Mouse (Mus musculus) lung, postnatal 14 days (tissue): ENCODE measurements around the gene Gpr62.

Experiments
- DNase-seq: peaks from one replicate; pipeline ENCODE4 v3.0.0; 2021

The Gpr62 gene

GRCm38 (mm10) chr9:106454888-106455681 lies 10.7 kb downstream of the Gpr62 start:
- DNase-seq, result no peak

GRCm38 (mm10) chr9:106454071-106454761 lies 11.5 kb downstream of the Gpr62 start:
- DNase-seq, result no peak

- peak; percentile 67 for DNase-seq
Measured at GRCm38 (mm10) chr9:106453271-106454070, 12.3 kb downstream of the Gpr62 start, which contains the start of gene Pcbp4. Pcbp4 (plus strand) TSS chr9:106453291.

GRCm38 (mm10) chr9:106452821-106453220 lies 12.9 kb downstream of the Gpr62 start:
- DNase-seq, result no peak

- DNase-seq, result no peak
Measured at GRCm38 (mm10) chr9:106452351-106452750, 13.4 kb downstream of the Gpr62 start.

DNA sequence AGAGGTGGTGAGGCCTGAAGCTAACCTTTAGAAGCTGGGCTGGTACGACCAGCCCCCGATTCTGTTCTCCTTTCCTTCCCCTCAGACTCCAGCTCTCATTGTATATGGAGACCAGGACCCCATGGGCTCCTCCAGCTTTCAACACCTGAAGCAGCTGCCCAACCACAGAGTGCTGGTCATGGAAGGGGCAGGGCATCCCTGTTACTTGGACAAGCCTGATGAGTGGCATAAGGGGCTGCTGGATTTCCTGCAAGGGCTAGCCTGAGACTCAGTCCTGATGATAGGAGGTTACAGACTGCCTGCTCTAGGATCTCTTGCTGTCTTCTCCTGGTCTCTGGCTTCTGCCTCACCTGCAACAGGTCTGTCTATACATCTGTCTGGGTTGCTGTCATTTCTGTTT lies 13.8 kb downstream of the Gpr62 start:
- no peak for DNase-seq

DNA sequence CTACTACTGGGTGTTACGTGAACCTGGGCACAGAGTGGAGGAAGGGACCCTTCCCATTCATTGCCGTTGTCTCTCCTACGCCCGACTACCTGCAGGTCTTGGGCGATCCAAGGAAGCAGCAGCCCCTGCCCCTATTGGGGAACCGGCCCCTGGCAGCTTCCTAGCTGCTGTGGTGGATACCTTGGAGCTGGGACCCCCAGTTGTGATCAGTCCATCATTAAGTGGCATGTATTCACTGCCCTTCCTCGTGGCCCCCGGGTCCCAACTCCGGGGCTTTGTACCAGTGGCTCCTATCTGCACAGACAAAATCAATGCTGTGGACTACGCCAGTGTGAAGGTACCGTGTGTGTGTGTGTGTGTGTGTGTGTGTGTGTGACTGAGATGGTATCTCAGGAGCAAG lies 14.4 kb downstream of the Gpr62 start:
- no peak for DNase-seq

DNA sequence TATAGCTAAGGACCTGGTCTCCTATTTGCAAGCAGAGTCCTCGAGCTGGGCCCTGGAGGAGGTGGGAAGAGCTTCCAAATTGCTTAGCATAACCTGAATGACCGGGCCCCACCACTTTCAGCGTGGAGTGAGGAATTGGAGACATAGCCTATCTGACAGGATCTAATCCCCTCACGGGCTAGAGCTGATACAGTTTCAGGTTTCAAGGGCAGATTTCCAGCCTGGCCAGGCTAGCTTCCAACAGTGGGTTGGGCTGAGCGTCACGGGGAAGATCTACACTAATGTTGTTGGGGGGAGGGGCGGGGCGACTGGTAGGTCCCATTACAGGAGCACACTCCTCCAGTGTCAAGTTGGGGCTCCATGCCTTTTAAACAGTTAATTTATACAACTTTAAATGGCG lies 15.1 kb downstream of the Gpr62 start:
- DNase-seq, result peak; percentile 55

- no peak for DNase-seq
Measured at GRCm38 (mm10) chr9:106449947-106450346, 15.8 kb downstream of the Gpr62 start.

- peak; percentile 81 for DNase-seq
Measured at GRCm38 (mm10) chr9:106448498-106449031, 17.2 kb downstream of the Gpr62 start.

GRCm38 (mm10) chr9:106447951-106448350 lies 17.8 kb downstream of the Gpr62 start:
- DNase-seq, result no peak

GRCm38 (mm10) chr9:106447348-106447747 lies 18.4 kb downstream of the Gpr62 start, which contains the start of the genes Abhd14b and Abhd14a:
Abhd14b (plus strand) TSS chr9:106447459.
Abhd14a (minus strand) TSS chr9:106447678.
- DNase-seq, result peak; percentile 94

- DNase-seq, result no peak
Measured at GRCm38 (mm10) chr9:106444836-106445235, 20.9 kb downstream of the Gpr62 start.

DNA sequence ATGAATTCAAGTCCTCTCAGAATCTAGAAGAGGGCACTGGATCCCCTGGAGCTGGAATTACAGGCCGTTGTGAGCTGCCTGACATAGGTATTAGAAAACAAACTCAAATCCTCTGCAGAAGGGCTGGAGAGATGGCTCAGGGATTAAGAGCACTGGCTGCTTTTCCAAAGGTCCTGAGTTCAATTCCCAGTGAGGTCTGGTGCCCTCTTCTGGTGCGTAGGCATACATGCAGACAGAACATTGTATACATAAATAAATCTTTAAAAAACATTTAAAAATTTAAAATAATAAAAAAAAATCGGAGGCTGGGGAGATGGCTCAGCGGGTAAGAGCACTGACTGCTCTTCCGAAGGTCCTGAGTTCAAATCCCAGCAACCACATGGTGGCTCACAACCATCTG lies 23.1 kb downstream of the Gpr62 start:
- no peak for DNase-seq

DNA sequence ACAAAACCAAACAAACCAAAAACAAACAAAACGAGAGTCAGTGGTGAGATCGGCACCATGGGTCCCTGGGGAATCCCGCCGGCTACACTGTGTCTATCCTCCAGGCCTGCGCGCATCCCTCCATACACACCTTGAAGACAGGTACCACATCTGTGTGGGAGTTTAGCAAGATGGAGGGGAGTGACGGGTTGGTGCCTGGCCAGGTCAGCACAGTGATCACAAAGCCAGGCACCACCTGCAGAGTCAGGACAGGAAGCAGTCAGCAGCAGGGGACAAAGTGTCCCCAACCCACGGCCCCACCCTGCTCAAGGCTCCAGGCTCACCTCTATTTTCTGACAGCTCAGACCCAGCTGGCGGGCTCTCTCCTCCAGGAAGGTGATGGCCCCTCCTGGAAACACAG lies 29.2 kb downstream of the Gpr62 start:
- no peak for DNase-seq

- no peak for DNase-seq
Measured at GRCm38 (mm10) chr9:106433389-106433788, 32.3 kb downstream of the Gpr62 start.

DNA sequence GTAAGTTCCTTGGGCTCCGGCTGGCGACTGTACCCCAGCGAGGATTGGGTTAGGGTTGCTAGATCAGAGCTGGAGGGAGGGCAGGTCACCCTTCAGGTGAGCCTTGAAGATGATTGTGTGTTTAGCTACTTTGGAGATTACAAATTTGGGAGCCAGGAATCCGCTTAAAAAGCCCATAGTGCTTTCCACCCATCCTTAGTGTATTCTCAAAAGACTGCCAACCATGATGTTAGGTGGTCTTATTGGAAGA lies 35.8 kb downstream of the Gpr62 start:
- no peak for DNase-seq

DNA sequence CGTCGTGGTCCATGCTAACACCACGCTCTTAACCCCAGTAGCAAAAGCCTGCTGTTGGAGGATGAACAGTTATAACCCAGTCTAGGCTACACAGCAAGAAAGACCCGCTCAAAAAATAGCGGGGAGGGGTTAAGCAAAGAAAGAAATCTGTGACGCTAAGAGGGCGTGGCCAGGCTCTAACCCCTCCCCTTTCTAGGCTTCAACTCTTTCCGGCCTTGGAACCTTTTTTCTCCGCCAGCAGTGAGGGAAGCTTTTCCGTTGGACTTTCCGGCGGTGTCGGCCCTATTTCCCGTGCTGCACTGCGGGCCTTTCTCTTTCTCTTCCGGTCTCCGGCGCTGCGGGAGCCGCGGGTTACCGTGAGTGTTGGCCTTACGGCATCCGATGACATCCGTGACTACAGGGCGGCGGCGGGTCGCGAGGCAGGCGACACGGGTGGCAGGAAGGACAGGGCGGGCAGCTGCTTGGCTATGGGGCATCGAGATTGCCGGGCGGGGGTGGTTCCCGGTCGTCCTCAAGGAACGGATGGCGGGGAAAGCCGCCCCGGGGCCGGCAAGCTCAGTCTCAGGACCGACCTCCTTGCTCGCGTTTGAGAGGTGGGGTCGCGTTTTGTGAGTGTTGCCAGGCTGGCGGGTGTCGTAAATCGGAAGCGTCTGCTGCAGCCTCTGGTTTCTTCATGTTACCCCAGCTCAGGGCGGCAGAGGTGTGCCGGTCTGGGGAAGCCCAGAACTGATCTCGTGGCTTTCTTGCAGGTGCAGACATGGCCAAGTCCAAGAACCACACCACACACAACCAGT lies 36.3 kb downstream of the Gpr62 start, which contains the start of gene Rpl29:
Gene Rpl29, plus strand, starts transcription at position 234 of the 794 bp plus-strand sequence.
- peak; percentile 97 for DNase-seq

DNA sequence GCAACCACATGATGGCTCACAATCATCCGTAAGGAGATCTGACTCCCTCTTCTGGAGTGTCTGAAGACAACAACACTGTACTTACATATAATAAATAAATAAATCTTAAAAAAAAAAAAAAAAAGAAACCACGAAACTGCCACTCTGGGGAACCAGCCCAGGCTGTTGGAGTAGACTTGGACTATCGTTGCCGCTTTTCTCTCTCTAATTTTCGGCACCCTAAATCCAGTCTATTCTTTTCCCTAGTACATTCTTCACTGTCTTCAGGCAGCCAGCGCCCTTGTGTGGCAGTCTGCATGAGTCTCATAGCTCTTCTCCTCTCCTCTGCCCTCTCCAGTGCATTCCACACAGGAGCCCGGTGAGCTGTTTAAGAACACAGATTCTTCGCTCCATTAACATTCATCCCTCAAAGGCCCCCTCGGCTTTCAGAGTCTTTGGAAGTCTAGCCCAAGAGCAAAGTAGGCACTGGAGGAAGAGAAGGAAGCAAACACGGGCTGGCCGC lies 37.0 kb downstream of the Gpr62 start:
- DNase-seq, result no peak

DNA sequence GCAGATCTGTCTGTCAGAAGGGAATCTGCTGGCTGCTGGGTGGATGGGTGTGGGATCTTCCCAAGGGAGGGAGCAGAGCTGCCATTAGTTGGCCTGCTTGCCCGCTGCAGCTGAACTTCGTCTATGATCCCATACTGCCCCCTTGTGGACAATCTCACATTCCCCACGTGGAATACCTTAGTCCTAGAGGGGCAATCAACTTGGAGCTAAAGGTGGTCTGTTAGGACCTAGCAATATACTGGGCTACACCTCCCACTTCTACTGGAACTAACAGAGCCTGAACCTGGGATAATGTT lies 43.9 kb downstream of the Gpr62 start:
- DNase-seq, result peak; percentile 94

GRCm38 (mm10) chr9:106421033-106421864 lies 44.5 kb downstream of the Gpr62 start:
- no peak for DNase-seq
